Mouse (Mus musculus): ENCODE data around the gene Dimt1.
A peak's percentile ranks its signal among the peaks of the same experiment; 100 is the strongest.

- no peak for TF ChIP-seq CTCF (IDR thresholded peaks at IDR 0.05; ENCODE audit: borderline replicate concordance, extremely low read depth, insufficient read depth, insufficient read length)
- peak; percentile 6; the same call in 1 of the 2 replicates for TF ChIP-seq POLR2A (IDR thresholded peaks at IDR 0.05; ENCODE audit: borderline replicate concordance, extremely low read depth, insufficient read depth, insufficient read length, poor library complexity, severe bottlenecking)
Observed at GRCm38 (mm10) chr13:106946594-106947540, at the start of gene Dimt1.

Measured in brain, embryonic 14.5 days (tissue).